12 mouse cellular contexts compared by ENCODE assay signal in the genomic region with DNA sequence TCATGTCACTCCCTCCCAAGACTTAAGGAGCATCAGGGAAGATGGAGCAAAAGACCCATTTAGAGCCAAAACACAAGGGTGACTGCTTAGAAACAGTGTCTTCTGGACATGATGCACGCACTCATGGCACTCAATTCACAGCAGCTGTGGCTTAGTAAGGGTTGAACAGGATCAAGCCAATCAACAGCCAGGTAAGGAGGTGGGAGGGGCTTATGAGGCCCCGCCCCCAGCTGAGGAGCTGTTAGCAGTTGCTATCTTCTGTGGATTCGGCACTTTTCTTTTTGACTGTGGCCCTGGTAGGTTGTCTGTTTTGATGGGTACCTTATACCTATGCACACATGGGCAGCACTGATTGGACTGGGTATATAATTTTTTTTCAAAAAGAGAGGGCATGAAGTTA.
"Had no signal": no experiment of that assay in that cellular context is flagged by ENCODE, and none has a peak within 500 bp of the region (broad histone marks: within the 10 kb centered on the region; RNA-seq: fewer than 3 reads in every experiment).

No protein-coding gene starts in this region.

- H3K9ac ChIP-seq: kidney, embryonic 15.5 days; limb, embryonic 12.5 days; liver, embryonic 15.5 days had no signal

- ATAC-seq: lung, postnatal 0 days had no signal

- DNase-seq: layer of hippocampus, adult 9-11 months; layer of hippocampus, postnatal 36 days; lung, adult 2 months; retina, postnatal 1 day; right cerebral cortex, postnatal 4 days; spleen, adult 18-20 months had no signal

- H3K27me3 ChIP-seq: kidney, embryonic 15.5 days; limb, embryonic 12.5 days; liver, embryonic 15.5 days had no signal

- H3K4me3 ChIP-seq: kidney, embryonic 15.5 days; limb, embryonic 12.5 days; liver, embryonic 15.5 days; midbrain, embryonic 10.5 days; myocyte had no signal

- H3K4me2 ChIP-seq: limb, embryonic 12.5 days; liver, embryonic 15.5 days had no signal

- H3K9me3 ChIP-seq: kidney, embryonic 15.5 days; limb, embryonic 12.5 days; liver, embryonic 15.5 days; midbrain, embryonic 10.5 days had no signal

- H3K4me1 ChIP-seq: liver, embryonic 15.5 days; midbrain, embryonic 10.5 days had no signal

- H3K36me3 ChIP-seq: kidney, embryonic 15.5 days; limb, embryonic 12.5 days; liver, embryonic 15.5 days; midbrain, embryonic 10.5 days had no signal

- H3K27ac ChIP-seq: limb, embryonic 12.5 days; liver, embryonic 15.5 days; midbrain, embryonic 10.5 days had no signal
